ENCODE assay signal across 14 mouse cellular contexts in genomic region chr9:53072088-53072487, GRCm38 (mm10).
DNase-seq lines count a peak whose midpoint lies in the region; ATAC-seq and TF ChIP-seq lines count a peak whose summit lies in the region.
"Had no signal": no experiment of that assay in that cellular context is flagged by ENCODE, and none has a peak within 500 bp of the region (broad histone marks: within the 10 kb centered on the region; RNA-seq: fewer than 3 reads in every experiment).

No protein-coding gene starts in this region.

- no peaks in the 10 kb centered on the region for H3K9me3 ChIP-seq in forebrain, embryonic 15.5 days
- no peaks in the 10 kb centered on the region for H3K9me3 ChIP-seq in forebrain, embryonic 12.5 days
- H3K9me3 ChIP-seq in midbrain, embryonic 14.5 days (ENCODE audit: control insufficient read depth, low read length): no peaks in the 10 kb centered on the region
- no peaks in the 10 kb centered on the region for H3K9me3 ChIP-seq in midbrain, embryonic 10.5 days (replicated peaks)
- H3K9me3 ChIP-seq in limb, embryonic 14.5 days (ENCODE audit: control insufficient read depth, low read length): no peaks in the 10 kb centered on the region
- H3K9me3 ChIP-seq: stomach, embryonic 15.5 days had no signal

- H3K27me3 ChIP-seq in forebrain, embryonic 15.5 days: no peaks in the 10 kb centered on the region
- H3K27me3 ChIP-seq in forebrain, embryonic 12.5 days: no peaks in the 10 kb centered on the region
- H3K27me3 ChIP-seq in midbrain, embryonic 14.5 days (ENCODE audit: control insufficient read depth, insufficient read depth, low read length): no peaks in the 10 kb centered on the region
- H3K27me3 ChIP-seq in midbrain, embryonic 10.5 days (ENCODE audit: low read depth, poor library complexity, severe bottlenecking): no peaks in the 10 kb centered on the region
- no peaks in the 10 kb centered on the region for H3K27me3 ChIP-seq in limb, embryonic 14.5 days (ENCODE audit: control insufficient read depth, insufficient read depth, low read length)
- H3K27me3 ChIP-seq: stomach, embryonic 15.5 days had no signal

- no peak for TF ChIP-seq POLR2A in limb, embryonic 14.5 days (IDR thresholded peaks at IDR 0.05; ENCODE audit: borderline replicate concordance, extremely low read depth, insufficient read depth, insufficient read length)

- DNase-seq in midbrain, embryonic 14.5 days: peak; percentile 33
- no peak for DNase-seq in midbrain, embryonic 10.5 days (ENCODE audit: low spot score)
- peak; percentile 65 for DNase-seq in layer of hippocampus, adult 11-12 months (ENCODE audit: low spot score)
- DNase-seq in limb, embryonic 14.5 days (ENCODE audit: low spot score): peak; percentile 62
- DNase-seq in adrenal gland, postnatal 36 days: no peak
- DNase-seq in retina, postnatal 1 day: no peak
- DNase-seq: adrenal gland, postnatal 14 days; kidney, adult 9 months; thymus, postnatal 25 days had no signal

- no peak overlapping the region for H3K4me2 ChIP-seq in forebrain, embryonic 15.5 days (replicated peaks)
- H3K4me2 ChIP-seq in forebrain, embryonic 12.5 days: no peak overlapping the region
- H3K4me2 ChIP-seq in midbrain, embryonic 14.5 days (ENCODE audit: low read length): no peak overlapping the region
- H3K4me2 ChIP-seq in limb, embryonic 14.5 days (replicated peaks; ENCODE audit: low read depth, low read length, severe bottlenecking): no peak overlapping the region
- H3K4me2 ChIP-seq: liver, embryonic 11.5 days; stomach, embryonic 15.5 days had no signal

- no peak overlapping the region for H3K4me3 ChIP-seq in forebrain, embryonic 15.5 days
- no peak overlapping the region for H3K4me3 ChIP-seq in forebrain, embryonic 12.5 days (replicated peaks)
- H3K4me3 ChIP-seq in midbrain, embryonic 14.5 days (replicated peaks; ENCODE audit: low read depth, low read length): no peak overlapping the region
- H3K4me3 ChIP-seq in midbrain, embryonic 10.5 days: no peak overlapping the region
- no peak overlapping the region for H3K4me3 ChIP-seq in limb, embryonic 14.5 days (replicated peaks; ENCODE audit: low read length)
- H3K4me3 ChIP-seq: stomach, embryonic 15.5 days had no signal

- WGBS in forebrain, embryonic 15.5 days: 65% methylated on average over 9 of the region's 9 CpGs
- WGBS in forebrain, embryonic 12.5 days: 89% methylated on average over 9 of the region's 9 CpGs
- WGBS in midbrain, embryonic 14.5 days: 87% methylated on average over 9 of the region's 9 CpGs
- WGBS in midbrain, embryonic 10.5 days: 91% methylated on average over 9 of the region's 9 CpGs
- 66% methylated on average over 9 of the region's 9 CpGs for WGBS in limb, embryonic 14.5 days

- ATAC-seq in forebrain, embryonic 15.5 days (replicated peaks): peak; percentile 72
- no peak for ATAC-seq in forebrain, embryonic 12.5 days (ENCODE audit: low FRiP score)
- ATAC-seq in midbrain, embryonic 14.5 days (ENCODE audit: low FRiP score, low TSS enrichment): peak; percentile 17; the same call in 1 of the 2 replicates
- ATAC-seq in limb, embryonic 14.5 days (ENCODE audit: low FRiP score, low read depth): peak; percentile 63
- ATAC-seq: lung, postnatal 0 days had no signal

- no peak overlapping the region for H3K9ac ChIP-seq in forebrain, embryonic 15.5 days (replicated peaks)
- H3K9ac ChIP-seq in forebrain, embryonic 12.5 days: no peak overlapping the region
- no peak overlapping the region for H3K9ac ChIP-seq in midbrain, embryonic 14.5 days (replicated peaks; ENCODE audit: low read length)
- H3K9ac ChIP-seq in limb, embryonic 14.5 days (ENCODE audit: low read depth, low read length, severe bottlenecking): no peak overlapping the region
- H3K9ac ChIP-seq: stomach, embryonic 15.5 days had no signal

- no peak overlapping the region for H3K27ac ChIP-seq in forebrain, embryonic 15.5 days (replicated peaks)
- H3K27ac ChIP-seq in forebrain, embryonic 12.5 days: no peak overlapping the region
- no peak overlapping the region for H3K27ac ChIP-seq in midbrain, embryonic 14.5 days (replicated peaks; ENCODE audit: low read depth, low read length)
- no peak overlapping the region for H3K27ac ChIP-seq in midbrain, embryonic 10.5 days (replicated peaks)
- 0 out of 2 replicates have a peak overlapping the region, but pooled peaks have one; percentile 33 for H3K27ac ChIP-seq in limb, embryonic 14.5 days (replicated peaks; ENCODE audit: low read depth, low read length)
- H3K27ac ChIP-seq: stomach, embryonic 15.5 days had no signal

- H3K4me1 ChIP-seq in forebrain, embryonic 15.5 days: no peaks in the 10 kb centered on the region
- no peaks in the 10 kb centered on the region for H3K4me1 ChIP-seq in forebrain, embryonic 12.5 days
- no peaks in the 10 kb centered on the region for H3K4me1 ChIP-seq in midbrain, embryonic 14.5 days (ENCODE audit: control insufficient read depth, insufficient read depth, low read length)
- H3K4me1 ChIP-seq in midbrain, embryonic 10.5 days: peaks cover 7% of the 10 kb centered on the region
- H3K4me1 ChIP-seq in limb, embryonic 14.5 days (ENCODE audit: control insufficient read depth, insufficient read depth, low read length): peaks cover 6% of the 10 kb centered on the region; the same call in 1 of the 2 replicates
- H3K4me1 ChIP-seq: stomach, embryonic 15.5 days had no signal

- H3K36me3 ChIP-seq in forebrain, embryonic 15.5 days: no peaks in the 10 kb centered on the region
- H3K36me3 ChIP-seq in forebrain, embryonic 12.5 days (replicated peaks): no peaks in the 10 kb centered on the region
- no peaks in the 10 kb centered on the region for H3K36me3 ChIP-seq in midbrain, embryonic 14.5 days (ENCODE audit: control insufficient read depth, insufficient read depth, low read length)
- no peaks in the 10 kb centered on the region for H3K36me3 ChIP-seq in midbrain, embryonic 10.5 days
- H3K36me3 ChIP-seq in limb, embryonic 14.5 days (ENCODE audit: control insufficient read depth, insufficient read depth, low read length): no peaks in the 10 kb centered on the region
- H3K36me3 ChIP-seq: stomach, embryonic 15.5 days had no signal

Comparison
In these comparisons a context has a peak if more than half of its experiments do, and no peak if none do; other contexts are left out.
1. DNase-seq: peak in midbrain, embryonic 14.5 days (single experiment), layer of hippocampus, adult 11-12 months (single experiment) and limb, embryonic 14.5 days (single experiment); none in midbrain, embryonic 10.5 days (single experiment), adrenal gland, postnatal 36 days (0 of 2) and retina, postnatal 1 day (single experiment).